Mouse (Mus musculus) midbrain, embryonic 15.5 days (tissue): ENCODE measurements around the gene Egfl8. TPM values are rescaled to one million over a fixed set of nuclear protein-coding genes. Genes with fewer than 3 reads are reported as not detected.

Experiments
- ATAC-seq: fragments of 200-750 bp; cut with Nextera tagmentation; replicated peaks from 2 replicates; pipeline ENCODE4 v1.8.0; 2017; ENCODE audit warnings: moderate TSS enrichment
- H3K27ac ChIP-seq: fragments of 300-500 bp; sonication (generic); 2 replicates; pipeline ENCODE4 v1.5.1; 2015; ENCODE audit warnings: mild to moderate bottlenecking, inconsistent platforms
- H3K27me3 ChIP-seq: fragments of 300-500 bp; sonication (generic); replicated peaks from 2 replicates; pipeline ENCODE4 v1.6.1; 2015; ENCODE audit warnings: inconsistent platforms
- H3K36me3 ChIP-seq: fragments of 300-500 bp; sonication (generic); replicated peaks from 2 replicates; pipeline ENCODE4 v1.6.1; 2015; ENCODE audit warnings: inconsistent platforms
- H3K4me1 ChIP-seq: fragments of 300-500 bp; sonication (generic); 2 replicates; pipeline ENCODE4 v1.6.1; 2015; ENCODE audit warnings: inconsistent platforms
- H3K4me2 ChIP-seq: fragments of 300-500 bp; sonication (generic); 2 replicates; pipeline ENCODE4 v1.6.1; 2015; ENCODE audit warnings: inconsistent platforms, mild to moderate bottlenecking, moderate library complexity
- H3K4me3 ChIP-seq: fragments of 300-500 bp; sonication (generic); 2 replicates; pipeline ENCODE4 v1.5.1; 2015; ENCODE audit warnings: mild to moderate bottlenecking, inconsistent platforms
- H3K9ac ChIP-seq: fragments of 300-500 bp; sonication (generic); 2 replicates; pipeline ENCODE4 v1.6.1; 2015; ENCODE audit warnings: mild to moderate bottlenecking, inconsistent platforms
- H3K9me3 ChIP-seq: fragments of 300-500 bp; sonication (generic); 2 replicates; pipeline ENCODE4 v1.6.1; 2016; ENCODE audit warnings: inconsistent platforms
- WGBS: fragments of 180-500 bp; shearing (Covaris S2); methylation state at CpG from one replicate; pipeline ENCODE4 v1.1.7; 2015; ENCODE audit warnings: mixed read lengths; 5-methylcytosine and 5-hydroxymethylcytosine counted together
- polyA plus RNA-seq: library from polyadenylated mRNA; unstranded; fragments of >200 nt; fragmentation: Nextera tagmentation; extraction: Ambion mirVana; gene quantifications from 2 replicates; pipeline ENCODE4 v1.2.1, GENCODE M21; 2015

The Egfl8 gene
- polyA plus RNA-seq, 1 experiment from 2014 or later: 9.2 TPM

DNA sequence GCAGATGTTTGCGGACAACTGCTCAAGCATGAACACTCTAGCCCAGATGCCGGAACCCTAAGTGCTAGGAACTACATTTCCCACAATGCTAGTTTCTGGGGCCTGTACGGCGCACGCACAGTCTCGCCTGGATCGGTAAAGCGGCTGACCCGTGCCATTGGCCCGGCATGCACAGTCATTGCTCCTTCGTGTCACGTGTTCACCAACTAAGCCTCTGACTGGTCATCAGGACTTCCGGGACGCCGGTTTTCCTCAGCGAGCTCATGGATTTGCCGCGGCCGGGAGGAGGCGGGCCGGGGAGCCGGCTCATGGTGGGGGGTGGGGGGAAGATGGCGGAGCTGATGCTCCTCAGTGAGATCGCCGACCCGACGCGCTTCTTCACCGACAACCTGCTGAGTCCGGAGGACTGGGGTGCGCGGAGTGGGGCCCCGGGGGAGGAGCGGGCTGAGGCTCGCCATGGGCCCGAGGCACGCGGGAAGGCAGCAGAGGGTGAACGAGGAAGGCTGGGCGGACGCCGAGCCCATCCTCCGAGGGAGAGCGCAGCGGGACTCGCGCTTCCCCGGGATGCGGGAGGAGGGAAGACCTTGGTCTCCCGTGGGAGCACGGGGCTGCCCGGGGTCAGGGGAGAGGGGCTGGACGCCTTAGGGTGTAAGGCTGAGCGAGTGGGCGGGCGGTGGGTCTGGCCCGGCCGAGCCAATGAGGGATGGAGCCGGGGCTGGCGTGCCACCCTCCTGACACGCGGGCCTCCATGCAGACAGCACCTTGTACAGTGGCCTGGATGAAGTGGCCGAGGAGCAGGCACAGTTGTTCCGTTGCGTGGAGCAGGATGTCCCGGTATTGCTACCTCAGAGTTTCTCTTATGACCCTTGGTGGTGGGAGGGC, 31.4 kb upstream of the Egfl8 start, which contains the start of gene Atf6b:
Atf6b (plus strand) TSS at position 241 of the 882 bp plus-strand sequence.
- peak within 1 kb of the TSS; percentile 78 for H3K27ac ChIP-seq
- under 1% methylated on average over 64 of the region's 66 CpGs for WGBS
- H3K4me2 ChIP-seq: peak within 1 kb of the TSS; percentile 82
- H3K36me3 ChIP-seq: peaks cover 14% of the 10 kb centered on the region; the same call in 1 of the 2 replicates
- peak within 1 kb of the TSS; percentile 77 for H3K9ac ChIP-seq
- peak within 1 kb of the TSS; percentile 70 for H3K4me3 ChIP-seq
- ATAC-seq: peak; percentile 97
- H3K27me3 ChIP-seq: no peaks in the 10 kb centered on the region
- H3K4me1 ChIP-seq: peaks cover 34% of the 10 kb centered on the region
- no peaks in the 10 kb centered on the region for H3K9me3 ChIP-seq

DNA sequence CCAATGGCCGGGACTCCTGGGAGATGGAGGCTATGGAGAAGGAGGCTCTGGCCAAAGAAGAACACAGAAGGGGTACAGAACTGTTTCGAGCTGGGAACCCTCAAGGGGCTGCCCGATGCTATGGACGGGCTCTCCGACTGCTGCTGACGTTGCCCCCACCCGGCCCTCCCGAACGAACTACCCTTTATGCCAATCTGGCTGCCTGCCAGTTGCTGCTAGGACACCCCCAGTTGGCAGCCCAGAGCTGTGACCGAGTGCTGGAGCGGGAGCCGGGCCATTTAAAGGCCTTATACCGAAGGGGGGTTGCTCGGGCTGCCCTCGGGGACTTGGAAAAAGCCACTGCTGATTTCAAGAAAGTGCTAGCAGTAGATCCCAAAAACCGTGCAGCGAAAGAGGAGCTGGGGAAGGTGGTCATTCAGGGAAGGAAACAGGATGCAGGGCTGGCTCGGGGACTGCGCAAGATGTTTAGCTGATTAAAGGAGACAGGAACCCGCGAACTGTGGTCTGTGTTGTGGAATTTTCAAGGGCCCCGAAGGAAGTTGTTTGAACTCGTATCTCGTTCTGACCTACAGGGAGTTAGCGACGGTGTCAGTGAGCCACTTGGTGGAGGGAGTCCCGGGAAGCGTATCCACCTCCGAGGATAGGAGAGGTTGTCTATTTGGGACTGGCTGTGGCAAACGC, 30.2 kb upstream of the Egfl8 start:
- Histone ChIP-seq H3K27me3 (no peaks in the 10 kb centered on the region), H3K4me3 (peak overlapping the region; percentile 70), H3K9ac (no peak overlapping the region), H3K27ac (no peak overlapping the region), H3K4me1 (peaks cover 39% of the 10 kb centered on the region), H3K9me3 (no peaks in the 10 kb centered on the region), H3K36me3 (peaks cover 10% of the 10 kb centered on the region; the same call in 1 of the 2 replicates), H3K4me2 (peak overlapping the region; percentile 82)
- no peak for ATAC-seq
- WGBS: 88% methylated on average over 30 of the region's 30 CpGs

DNA sequence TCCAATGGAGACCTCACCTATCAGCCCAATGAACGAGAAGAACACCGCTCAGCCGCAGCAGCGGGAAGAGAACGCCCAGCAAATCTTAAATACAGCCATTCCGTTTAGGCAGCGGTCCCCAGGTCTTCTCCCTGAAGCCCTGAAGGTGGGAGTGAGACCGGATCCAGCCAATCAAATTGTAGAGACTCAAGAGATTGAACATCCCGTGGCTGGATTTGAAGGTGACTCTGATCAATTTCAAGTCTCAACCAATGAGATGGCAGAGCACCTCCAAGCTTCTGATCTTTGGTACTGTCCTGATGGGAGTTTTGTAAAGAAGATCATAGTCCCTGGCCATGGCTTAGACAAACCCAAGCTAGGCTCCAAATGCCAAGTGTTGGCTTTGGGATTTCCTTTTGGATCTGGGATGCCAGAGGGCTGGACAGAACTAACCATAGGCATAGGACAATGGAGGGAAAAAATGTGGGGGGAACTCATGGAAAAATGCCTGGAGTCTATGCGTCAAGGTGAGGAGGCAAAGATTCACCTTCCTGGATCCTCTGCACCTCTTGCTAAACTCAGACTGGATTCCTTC, 29.6 kb upstream of the Egfl8 start:
- Histone ChIP-seq H3K4me2 (peak overlapping the region; percentile 82), H3K27ac (peak overlapping the region; percentile 81)
- 48% methylated on average over 10 of the region's 10 CpGs for WGBS

DNA sequence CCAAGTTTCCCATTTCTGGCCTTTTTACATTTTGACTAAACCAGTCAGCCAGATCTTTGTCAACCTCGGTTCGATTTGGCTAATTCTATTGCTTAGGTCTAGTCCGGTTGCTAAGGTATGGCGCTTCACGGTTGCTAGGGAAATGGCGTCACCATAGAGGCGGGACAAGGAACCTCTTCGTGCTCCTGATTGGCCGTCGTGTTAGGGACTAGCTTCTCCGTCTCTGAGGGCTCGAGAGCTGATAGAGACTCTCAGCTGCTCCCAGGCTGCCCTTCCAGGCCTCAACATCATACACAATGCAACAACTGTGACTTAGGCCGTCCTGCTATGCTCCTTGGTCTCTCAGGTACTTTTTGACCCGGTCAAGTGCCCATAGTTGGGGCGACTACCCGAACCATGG, 28.8 kb upstream of the Egfl8 start, which contains the start of gene Fkbpl:
Fkbpl (plus strand) TSS at position 157 of the 400 bp plus-strand sequence.
- H3K36me3 ChIP-seq: no peaks in the 10 kb centered on the region
- peaks cover 40% of the 10 kb centered on the region for H3K4me1 ChIP-seq

More for the DNA sequence above, 29.6 kb upstream of the Egfl8 start:
- Histone ChIP-seq H3K9me3 (no peaks in the 10 kb centered on the region), H3K9ac (peak overlapping the region; percentile 64), H3K4me3 (peak overlapping the region; percentile 57), H3K4me1 (peaks cover 40% of the 10 kb centered on the region), H3K36me3 (peaks cover 4% of the 10 kb centered on the region; the same call in 1 of the 2 replicates), H3K27me3 (no peaks in the 10 kb centered on the region)
- no peak for ATAC-seq

DNA sequence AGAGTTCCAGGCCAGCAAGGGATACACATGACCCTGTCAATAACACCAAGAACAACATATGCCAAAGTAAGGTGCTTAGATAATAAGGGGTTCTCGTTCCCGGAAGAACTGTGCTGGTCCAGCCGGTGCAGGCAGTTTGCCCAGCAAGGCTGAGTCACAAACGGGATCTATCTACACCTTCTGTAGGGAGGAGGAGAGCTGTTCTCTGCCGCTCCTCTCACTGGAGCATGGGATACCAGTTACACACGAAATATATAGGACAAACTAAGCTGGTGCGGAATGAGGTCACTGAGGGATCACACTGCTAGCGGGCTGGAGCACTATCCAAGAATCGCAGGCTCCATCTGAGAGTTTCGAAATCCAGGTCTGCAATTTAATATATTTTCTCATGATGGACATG, 28.2 kb upstream of the Egfl8 start:
- Histone ChIP-seq H3K9me3 (no peaks in the 10 kb centered on the region), H3K4me2 (0 out of 2 replicates have a peak overlapping the region, but pooled peaks have one; percentile 82), H3K9ac (no peak overlapping the region), H3K4me1 (peaks cover 40% of the 10 kb centered on the region), H3K27me3 (no peaks in the 10 kb centered on the region), H3K27ac (peak overlapping the region; percentile 81), H3K36me3 (no peaks in the 10 kb centered on the region), H3K4me3 (0 out of 2 replicates have a peak overlapping the region, but pooled peaks have one; percentile 57)
- WGBS: 88% methylated on average over 10 of the region's 10 CpGs
- no peak for ATAC-seq

More for the DNA sequence above, 28.8 kb upstream of the Egfl8 start, which contains the start of gene Fkbpl:
- H3K9me3 ChIP-seq: no peaks in the 10 kb centered on the region
- peak; percentile 77 for ATAC-seq
- peak within 1 kb of the TSS; percentile 82 for H3K4me2 ChIP-seq
- peak within 1 kb of the TSS; percentile 57 for H3K4me3 ChIP-seq
- H3K9ac ChIP-seq: peak within 1 kb of the TSS; percentile 64
- WGBS: under 1% methylated on average over 16 of the region's 16 CpGs
- H3K27me3 ChIP-seq: no peaks in the 10 kb centered on the region
- H3K27ac ChIP-seq: peak within 1 kb of the TSS; percentile 81

DNA sequence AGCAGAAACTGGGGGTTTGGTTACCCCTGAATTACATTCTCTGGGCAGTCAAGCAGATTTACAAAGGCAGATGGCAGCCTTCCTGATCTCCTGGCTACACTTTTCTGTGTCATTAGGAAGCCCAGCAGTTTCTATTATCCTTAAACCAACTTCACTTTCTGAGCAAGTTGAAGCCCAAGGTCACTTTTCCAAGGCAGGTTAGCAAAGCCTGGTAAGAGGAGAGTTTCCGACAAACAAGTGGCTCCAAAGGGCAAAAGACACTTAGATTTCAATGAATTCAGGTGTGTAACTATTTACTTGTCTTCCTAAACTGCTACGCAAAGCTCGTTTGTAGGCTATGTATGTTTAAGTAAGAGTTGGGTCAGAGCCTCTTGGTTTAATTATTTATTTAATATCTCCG, 27.6 kb upstream of the Egfl8 start:
- Histone ChIP-seq H3K4me3 (no peak overlapping the region), H3K36me3 (no peaks in the 10 kb centered on the region), H3K27ac (no peak overlapping the region), H3K4me1 (peaks cover 35% of the 10 kb centered on the region), H3K27me3 (no peaks in the 10 kb centered on the region), H3K9me3 (no peaks in the 10 kb centered on the region), H3K9ac (no peak overlapping the region), H3K4me2 (no peak overlapping the region)
- 93% methylated on average over 4 of the region's 4 CpGs for WGBS
- no peak for ATAC-seq

DNA sequence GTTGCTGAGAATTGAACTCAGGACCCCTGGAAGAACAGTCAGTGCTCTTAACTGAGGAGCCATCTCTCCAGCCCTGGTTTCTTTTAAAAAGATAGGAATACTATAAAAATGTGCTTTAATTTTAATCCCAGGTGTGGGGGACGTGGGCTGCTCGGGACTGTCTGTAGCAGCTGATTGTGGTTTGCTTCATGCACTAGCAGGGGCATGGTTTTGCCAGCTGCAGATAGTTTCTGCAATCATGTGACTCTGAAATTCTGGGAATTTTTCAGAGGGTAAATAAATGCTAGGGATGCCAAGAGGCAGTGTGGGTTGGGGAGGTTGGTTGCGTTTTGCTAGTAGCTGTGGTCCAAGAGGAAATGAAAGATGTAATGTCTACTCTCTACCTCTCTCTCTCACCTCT, 26.2 kb upstream of the Egfl8 start:
- Histone ChIP-seq H3K27ac (no peak overlapping the region), H3K27me3 (no peaks in the 10 kb centered on the region), H3K9me3 (no peaks in the 10 kb centered on the region), H3K9ac (no peak overlapping the region), H3K4me1 (peaks cover 25% of the 10 kb centered on the region), H3K4me3 (no peak overlapping the region), H3K4me2 (no peak overlapping the region), H3K36me3 (no peaks in the 10 kb centered on the region)
- 89% methylated on average over 3 of the region's 3 CpGs for WGBS
- ATAC-seq: no peak

DNA sequence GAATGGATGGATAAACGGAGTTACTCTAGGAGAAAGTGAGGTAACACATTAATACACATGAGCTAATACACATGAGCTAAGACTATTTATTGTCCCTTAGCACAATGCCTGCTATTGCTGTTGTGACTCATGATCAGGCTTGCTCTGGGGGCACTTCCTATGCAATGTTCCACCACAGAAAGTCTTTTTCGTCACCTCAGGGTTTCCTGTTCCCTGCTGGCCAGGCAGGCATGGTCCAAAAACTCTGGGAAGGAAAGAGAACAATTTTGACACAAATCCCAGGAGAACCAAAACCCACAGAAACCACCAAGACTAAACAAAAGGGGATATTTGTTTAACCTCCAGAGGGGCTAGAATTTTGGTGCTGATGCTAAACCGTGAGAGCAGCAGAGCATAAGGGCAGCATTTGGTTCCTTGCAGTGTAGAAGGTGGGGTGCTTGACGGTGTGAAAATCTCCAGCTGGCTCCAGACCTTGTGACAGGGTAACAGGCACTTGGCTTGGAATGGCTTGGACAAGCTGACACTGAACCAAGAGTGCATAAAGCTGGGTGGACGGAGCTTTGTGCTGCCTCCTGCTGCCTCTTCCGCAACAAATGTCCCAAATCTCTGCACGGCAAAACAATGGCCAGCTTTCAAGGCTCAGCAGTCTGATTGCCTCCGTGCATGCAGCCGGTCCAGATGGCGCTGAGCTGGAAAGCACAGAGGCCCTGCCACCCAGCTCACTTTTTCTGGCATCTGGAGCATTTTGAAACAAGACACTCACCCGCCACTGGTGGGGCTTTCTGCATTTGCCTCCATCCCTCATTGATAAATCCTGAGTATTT, 25.2 kb upstream of the Egfl8 start:
- WGBS: 10% methylated on average over 11 of the region's 11 CpGs
- Histone ChIP-seq H3K4me2 (no peak overlapping the region), H3K9me3 (no peaks in the 10 kb centered on the region), H3K4me3 (no peak overlapping the region), H3K27me3 (no peaks in the 10 kb centered on the region), H3K4me1 (peaks cover 17% of the 10 kb centered on the region), H3K9ac (peak overlapping the region; percentile 26; the same call in 1 of the 2 replicates), H3K27ac (peak overlapping the region; percentile 70), H3K36me3 (no peaks in the 10 kb centered on the region)
- no peak for ATAC-seq

DNA sequence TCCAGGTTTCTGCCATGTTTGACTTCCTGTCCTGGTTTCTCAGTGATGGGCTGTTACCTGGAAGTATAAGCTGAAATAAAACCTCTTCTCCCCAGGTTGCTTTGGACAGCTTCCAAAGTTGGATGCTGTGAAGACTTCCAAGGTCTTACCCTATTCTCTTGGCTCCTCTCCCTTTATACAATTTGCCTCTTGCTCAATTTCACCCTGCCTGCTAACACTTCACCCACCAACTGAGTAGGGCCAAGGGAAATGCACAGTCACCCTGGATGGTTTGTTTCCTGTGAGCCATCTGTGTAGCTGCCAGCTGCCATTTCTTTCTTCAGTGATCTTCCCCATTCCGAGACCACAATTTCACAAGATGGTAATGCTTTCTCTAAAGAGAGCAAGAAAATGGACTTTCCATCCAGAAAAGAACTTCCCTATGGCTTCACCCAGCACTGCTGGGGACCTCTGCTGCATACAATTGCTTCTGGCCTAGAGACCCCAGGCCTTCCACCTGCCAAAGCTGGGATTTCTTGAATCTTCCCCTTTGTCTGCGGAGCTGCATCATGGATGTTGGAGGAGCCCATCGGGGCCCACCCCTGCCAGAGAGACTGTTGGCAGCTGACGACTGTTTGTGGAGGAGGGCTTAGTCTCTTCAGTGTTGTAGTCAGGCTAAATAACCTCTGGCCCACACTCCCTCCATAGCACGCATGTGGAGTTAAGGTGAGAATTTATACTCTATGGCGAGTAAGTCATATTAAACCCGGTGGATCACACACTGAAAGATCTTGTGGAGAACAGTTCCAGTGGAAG, 23.9 kb upstream of the Egfl8 start:
- H3K27ac ChIP-seq: no peak overlapping the region
- WGBS: 87% methylated on average over 7 of the region's 7 CpGs
- no peak overlapping the region for H3K4me3 ChIP-seq
- no peak overlapping the region for H3K4me2 ChIP-seq
- peaks cover 6% of the 10 kb centered on the region; the same call in 1 of the 2 replicates for H3K4me1 ChIP-seq
- ATAC-seq: no peak
- no peaks in the 10 kb centered on the region; the same call in 1 of the 2 replicates for H3K27me3 ChIP-seq
- H3K9ac ChIP-seq: no peak overlapping the region
- H3K9me3 ChIP-seq: no peaks in the 10 kb centered on the region
- H3K36me3 ChIP-seq: no peaks in the 10 kb centered on the region

DNA sequence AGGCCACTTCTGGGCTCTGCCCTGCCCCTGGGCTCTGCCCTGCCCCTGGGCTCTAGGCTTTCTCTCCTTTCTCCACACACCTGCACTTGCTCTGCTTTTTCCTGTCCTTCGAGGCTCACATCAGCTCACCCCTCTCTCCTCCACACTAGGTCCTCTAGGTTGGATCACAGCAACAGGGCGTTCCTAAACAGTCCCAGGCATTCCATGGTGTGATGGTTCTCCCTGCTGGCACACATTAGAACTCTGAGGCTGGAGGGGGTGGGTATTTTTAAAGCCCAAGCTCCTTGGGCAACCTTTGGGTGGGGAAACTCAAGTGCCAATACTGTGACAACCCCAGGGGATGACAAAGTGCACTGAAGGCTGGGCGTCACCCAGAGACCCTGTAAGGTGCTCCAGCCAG, 21.7 kb upstream of the Egfl8 start:
- Histone ChIP-seq H3K9ac (no peak overlapping the region), H3K27ac (no peak overlapping the region), H3K4me3 (no peak overlapping the region), H3K27me3 (peaks cover 3% of the 10 kb centered on the region; the same call in 1 of the 2 replicates), H3K4me1 (peaks cover 6% of the 10 kb centered on the region; the same call in 1 of the 2 replicates), H3K9me3 (no peaks in the 10 kb centered on the region), H3K4me2 (no peak overlapping the region), H3K36me3 (no peaks in the 10 kb centered on the region)
- no peak for ATAC-seq
- WGBS: 71% methylated on average over 3 of the region's 3 CpGs

DNA sequence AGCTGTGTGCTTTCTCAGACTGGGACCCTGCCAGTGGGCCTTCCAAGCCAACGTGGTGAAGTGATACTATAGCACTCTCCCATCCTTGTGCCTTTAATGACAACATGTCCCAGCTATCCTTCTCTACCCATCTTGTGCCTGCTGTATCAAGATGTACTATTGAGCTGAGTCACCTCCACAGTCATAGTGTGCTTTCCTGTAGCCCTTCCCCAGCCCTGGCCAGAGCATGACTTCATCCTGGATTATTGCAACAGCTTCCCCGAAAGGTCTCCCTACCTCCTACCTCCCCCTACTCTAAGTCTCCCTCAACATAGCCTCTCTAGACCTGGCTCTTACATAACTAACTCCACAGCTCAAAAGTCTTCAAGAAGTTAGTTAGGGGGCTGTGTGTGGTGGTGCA, 19.9 kb upstream of the Egfl8 start:
- H3K27me3 ChIP-seq: peaks cover 3% of the 10 kb centered on the region; the same call in 1 of the 2 replicates
- no peak overlapping the region for H3K9ac ChIP-seq
- no peak overlapping the region for H3K4me3 ChIP-seq
- no peak overlapping the region for H3K4me2 ChIP-seq
- WGBS: 67% methylated on average over 2 of the region's 2 CpGs
- H3K4me1 ChIP-seq: peaks cover 17% of the 10 kb centered on the region
- no peaks in the 10 kb centered on the region for H3K36me3 ChIP-seq
- no peak for ATAC-seq
- H3K9me3 ChIP-seq: no peaks in the 10 kb centered on the region
- no peak overlapping the region for H3K27ac ChIP-seq
